Mouse (Mus musculus) MN1 (cell line): Measurements from ENCODE around the gene E030025P04Rik.

Experiments used
- DNase-seq: peaks from one replicate; pipeline ENCODE4 v3.0.0-alpha.2; 2016; ENCODE audit warnings: low spot score

Gene E030025P04Rik

GRCm38 (mm10) chr11:109144236-109144635 lies at the start of gene E030025P04Rik:
Gene E030025P04Rik, minus strand, starts transcription at chr11:109144369.
- DNase-seq: no peak

- peak; percentile 61 for DNase-seq
Observed at GRCm38 (mm10) chr11:109192673-109193557, 48.7 kb upstream of the E030025P04Rik start.

DNA sequence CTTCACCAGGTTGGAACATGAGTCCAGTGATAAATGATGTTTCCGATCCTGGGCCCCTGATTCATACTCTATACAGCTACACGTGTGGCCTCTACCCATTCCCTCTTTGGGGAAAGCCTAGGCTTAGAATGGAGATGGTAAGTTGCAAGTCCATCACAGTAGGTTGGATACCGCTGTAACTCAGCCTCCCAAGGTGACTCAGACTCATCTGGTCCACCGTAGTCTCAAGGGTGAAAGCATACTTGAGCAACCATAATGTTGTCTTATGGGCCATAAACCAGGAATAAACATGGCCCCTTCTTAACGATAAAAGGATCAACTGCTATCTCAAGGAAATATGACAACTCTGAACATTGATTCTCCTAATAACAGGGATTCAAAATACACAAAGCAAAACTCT lies 44.1 kb upstream of the E030025P04Rik start:
- no peak for DNase-seq

GRCm38 (mm10) chr11:109187631-109188184 lies 43.5 kb upstream of the E030025P04Rik start:
- DNase-seq: peak; percentile 10

GRCm38 (mm10) chr11:109181118-109181517 lies 36.9 kb upstream of the E030025P04Rik start:
- no peak for DNase-seq

DNA sequence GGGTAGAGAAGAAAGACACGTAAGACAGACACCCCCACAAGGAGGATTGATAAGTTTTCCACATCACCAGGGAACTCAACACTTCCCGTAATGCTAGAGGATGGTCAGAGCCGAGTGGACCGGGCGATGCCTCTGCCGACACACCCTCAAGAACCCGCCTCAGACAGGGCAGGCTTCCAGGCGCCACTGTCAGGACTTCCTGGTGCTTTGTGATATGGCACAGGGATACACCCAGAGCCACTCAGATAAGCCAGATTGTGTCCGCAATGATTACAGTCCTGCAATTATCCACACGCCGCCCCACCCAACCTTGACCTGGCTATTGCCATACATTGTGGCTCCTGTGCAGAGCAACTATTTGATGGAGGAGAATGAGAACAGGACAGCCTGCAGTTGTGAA lies 36.1 kb upstream of the E030025P04Rik start:
- no peak for DNase-seq

GRCm38 (mm10) chr11:109178788-109179518 lies 34.8 kb upstream of the E030025P04Rik start:
- DNase-seq: peak; percentile 46

GRCm38 (mm10) chr11:109175376-109175969 lies 31.3 kb upstream of the E030025P04Rik start:
- DNase-seq: no peak

- DNase-seq: no peak
Observed at GRCm38 (mm10) chr11:109172224-109172623, 28.1 kb upstream of the E030025P04Rik start.

DNA sequence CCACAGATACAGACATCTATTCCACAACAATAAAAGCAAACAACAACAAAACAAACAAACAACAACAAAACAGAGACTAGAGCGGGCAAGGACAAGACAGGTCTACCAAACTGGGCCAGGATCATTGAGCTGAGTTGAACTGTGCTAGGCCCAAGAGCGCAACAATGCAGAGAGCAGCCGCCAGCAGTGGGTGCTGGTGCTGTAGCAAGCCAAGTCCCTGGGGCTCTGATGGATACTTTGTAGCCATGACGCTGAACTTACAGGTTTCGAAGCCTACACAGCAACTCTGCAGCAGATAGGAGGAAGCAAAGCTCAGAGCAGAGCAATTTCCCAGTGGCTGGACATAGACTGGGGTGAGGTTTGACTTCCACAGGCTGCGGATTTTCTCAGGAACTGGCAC lies 26.6 kb upstream of the E030025P04Rik start:
- no peak for DNase-seq

- DNase-seq: no peak
Observed at GRCm38 (mm10) chr11:109157694-109158093, 13.5 kb upstream of the E030025P04Rik start.

DNA sequence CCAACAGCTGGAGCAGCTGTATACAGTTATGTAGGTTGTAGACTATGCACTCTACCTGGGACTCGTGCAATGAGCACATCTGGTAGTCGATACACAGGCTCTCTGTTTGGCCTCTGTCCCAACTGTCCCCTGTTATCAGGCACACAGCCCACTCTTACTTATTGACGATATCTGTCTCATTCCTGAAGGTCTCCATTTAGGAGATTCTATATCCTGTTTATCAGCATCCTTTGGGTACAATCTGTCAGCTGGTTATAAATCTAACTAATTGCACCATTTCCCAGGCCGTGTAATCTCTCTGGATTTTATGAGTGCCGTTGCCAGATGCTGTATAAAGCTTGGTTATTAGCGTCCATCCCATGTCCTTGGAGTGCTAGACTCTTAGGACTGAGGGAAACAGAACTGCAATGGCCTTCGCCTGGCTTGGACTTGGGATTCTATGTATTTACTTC lies 747 bp upstream of the E030025P04Rik start:
- no peak for DNase-seq

GRCm38 (mm10) chr11:109126482-109126881 lies 17.7 kb downstream of the E030025P04Rik start:
- no peak for DNase-seq

DNA sequence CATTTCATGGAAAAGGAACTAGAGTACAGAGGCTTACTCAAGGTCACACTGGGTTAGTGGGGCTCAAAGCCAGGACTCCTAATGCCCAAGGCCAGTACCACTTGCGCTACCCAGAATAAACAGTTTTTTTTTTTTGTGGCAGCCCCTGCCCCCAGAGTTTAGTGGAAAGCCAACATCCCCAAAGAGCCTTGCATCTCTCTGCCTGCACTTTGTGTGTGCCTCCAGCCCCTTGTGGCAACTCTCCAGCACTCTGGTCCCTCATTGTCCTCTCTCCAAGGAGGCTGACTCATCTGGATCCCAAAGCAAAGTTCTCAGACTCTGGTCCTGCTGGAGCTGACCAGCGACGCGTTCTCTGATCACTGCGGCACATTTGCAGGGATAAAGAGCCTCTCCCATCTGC lies 18.7 kb downstream of the E030025P04Rik start:
- DNase-seq: no peak

GRCm38 (mm10) chr11:109124284-109124683 lies 19.9 kb downstream of the E030025P04Rik start:
- DNase-seq: no peak

GRCm38 (mm10) chr11:109109826-109110346 lies 34.3 kb downstream of the E030025P04Rik start:
- DNase-seq: no peak

DNA sequence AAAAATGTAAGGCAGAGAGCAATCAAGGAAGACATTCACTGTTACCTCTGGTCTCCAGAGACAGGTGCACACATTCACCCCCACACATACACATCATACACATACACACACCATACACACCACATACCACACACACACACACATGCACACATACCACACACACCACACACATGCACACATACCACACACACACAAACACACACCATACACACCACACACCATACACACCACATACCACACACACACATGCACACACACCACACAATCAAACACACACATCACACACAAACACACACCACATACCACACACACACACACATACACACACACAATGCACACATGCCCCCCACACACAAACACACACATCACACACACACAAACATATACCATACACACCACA lies 35.1 kb downstream of the E030025P04Rik start:
- no peak for DNase-seq

DNA sequence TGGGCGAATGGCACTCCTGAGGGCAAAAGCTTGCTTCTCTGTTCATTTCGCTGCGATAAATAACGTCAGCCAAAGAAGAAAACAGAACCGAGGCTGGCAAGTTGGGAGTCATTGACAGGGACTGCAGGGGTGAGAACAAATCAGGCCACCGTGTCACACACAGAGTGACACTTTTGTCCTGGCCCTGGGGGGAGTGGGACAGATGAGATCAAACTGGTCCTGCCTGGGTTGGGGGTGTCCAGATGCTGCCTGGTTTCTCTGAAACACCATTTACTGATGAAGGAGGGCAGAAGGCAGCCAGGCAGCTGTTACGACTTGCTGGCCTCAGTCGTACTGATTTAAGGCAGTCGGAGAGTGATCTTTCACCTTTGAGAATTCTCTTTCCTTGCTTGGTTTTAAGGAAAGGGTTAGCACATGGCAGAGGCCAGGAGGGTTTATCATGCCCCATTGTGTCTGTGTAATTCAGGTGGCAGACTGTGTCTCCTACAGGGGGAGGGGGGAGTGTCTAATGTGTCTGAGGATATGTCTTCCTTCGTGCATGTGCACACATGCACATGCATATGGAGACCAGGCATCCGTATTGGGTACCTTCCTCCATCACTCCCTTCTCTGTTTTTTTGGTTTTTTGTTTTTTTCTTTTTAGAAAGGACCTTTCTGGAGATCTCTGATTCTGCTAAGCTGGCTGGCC lies 36.5 kb downstream of the E030025P04Rik start:
- DNase-seq: no peak

DNA sequence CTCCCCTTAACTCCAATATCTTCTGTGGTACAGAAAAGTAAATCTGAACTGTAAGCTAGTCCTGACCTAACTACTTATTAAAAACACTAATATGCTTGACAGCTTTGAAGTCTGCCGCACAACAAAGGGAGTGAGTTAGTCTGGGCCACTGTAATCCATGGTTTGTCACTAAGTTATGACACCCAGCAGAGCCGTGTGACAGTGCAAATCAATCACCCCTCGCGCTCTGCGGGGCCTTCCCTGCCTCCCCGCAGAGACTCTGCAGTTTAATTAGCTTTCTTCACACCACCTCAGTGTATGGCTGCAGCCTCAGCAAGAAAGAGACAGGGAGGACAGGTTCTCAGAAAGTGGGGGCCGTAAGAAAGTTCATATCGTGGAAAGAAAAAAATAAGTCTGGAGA lies 37.4 kb downstream of the E030025P04Rik start:
- DNase-seq: no peak

- no peak for DNase-seq
Observed at GRCm38 (mm10) chr11:109106181-109106580, 38.0 kb downstream of the E030025P04Rik start.

- DNase-seq: no peak
Observed at GRCm38 (mm10) chr11:109103386-109103785, 40.8 kb downstream of the E030025P04Rik start.
